Mouse (Mus musculus) brain, embryonic 14.5 days (tissue): ENCODE measurements around the gene Sdccag8.

Experiments used
- CTCF ChIP-seq: fragments of 200-500 bp; IDR thresholded peaks from 2 replicates; pipeline ENCODE4 v1.5.1; 2012; ENCODE audit warnings: inconsistent platforms, mild to moderate bottlenecking, moderate library complexity, borderline replicate concordance; ENCODE audit not compliant: insufficient read depth, insufficient read length; ENCODE audit errors: extremely low read depth
- POLR2A ChIP-seq: fragments of 200-500 bp; IDR thresholded peaks from 2 replicates; pipeline ENCODE4 v1.6.1; 2012; ENCODE audit warnings: mild to moderate bottlenecking, inconsistent platforms, borderline replicate concordance; ENCODE audit not compliant: poor library complexity, insufficient read depth, insufficient read length, severe bottlenecking; ENCODE audit errors: extremely low read depth

GRCm38 (mm10) chr1:177014921-177015439, 200.5 kb downstream of the Sdccag8 start:
- TF ChIP-seq POLR2A: no peak
- TF ChIP-seq CTCF: no peak
